Mouse (Mus musculus) urinary bladder, adult 2 months (tissue): ENCODE measurements around the gene Ncam1. TPM values are rescaled to one million over a fixed set of nuclear protein-coding genes. Genes with fewer than 3 reads are reported as not detected.

Experiments
- DNase-seq: peaks from one replicate; pipeline ENCODE4 v3.0.0; 2022; ENCODE audit warnings: low spot score
- polyA plus RNA-seq: library from polyadenylated mRNA; depleted of rRNA; stranded (reverse); fragments of >200 nt; gene quantifications from 2 replicates; pipeline ENCODE4 v1.2.3, GENCODE M21; 2012

Gene Ncam1
- polyA plus RNA-seq, 1 experiment = 11.0 TPM

DNA sequence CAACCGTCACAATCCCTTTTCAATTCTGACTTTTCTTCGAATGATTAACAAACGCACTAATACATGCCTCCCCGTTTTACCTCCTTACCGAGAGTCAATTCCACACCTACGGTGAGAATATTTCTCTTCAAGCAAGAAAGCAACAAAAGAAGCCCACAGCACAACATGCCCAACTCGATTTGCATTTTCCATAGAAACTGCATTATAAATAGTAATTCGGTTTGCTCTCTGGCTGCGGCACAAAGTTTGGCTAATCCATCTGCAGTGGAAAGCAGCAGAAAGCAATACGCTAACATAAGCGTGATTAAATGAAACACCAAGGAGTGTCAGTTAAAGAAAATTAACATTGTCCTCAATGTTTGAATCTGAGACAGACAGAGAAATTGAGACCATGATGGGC lies 177.0 kb downstream of the Ncam1 start:
- no peak for DNase-seq

DNA sequence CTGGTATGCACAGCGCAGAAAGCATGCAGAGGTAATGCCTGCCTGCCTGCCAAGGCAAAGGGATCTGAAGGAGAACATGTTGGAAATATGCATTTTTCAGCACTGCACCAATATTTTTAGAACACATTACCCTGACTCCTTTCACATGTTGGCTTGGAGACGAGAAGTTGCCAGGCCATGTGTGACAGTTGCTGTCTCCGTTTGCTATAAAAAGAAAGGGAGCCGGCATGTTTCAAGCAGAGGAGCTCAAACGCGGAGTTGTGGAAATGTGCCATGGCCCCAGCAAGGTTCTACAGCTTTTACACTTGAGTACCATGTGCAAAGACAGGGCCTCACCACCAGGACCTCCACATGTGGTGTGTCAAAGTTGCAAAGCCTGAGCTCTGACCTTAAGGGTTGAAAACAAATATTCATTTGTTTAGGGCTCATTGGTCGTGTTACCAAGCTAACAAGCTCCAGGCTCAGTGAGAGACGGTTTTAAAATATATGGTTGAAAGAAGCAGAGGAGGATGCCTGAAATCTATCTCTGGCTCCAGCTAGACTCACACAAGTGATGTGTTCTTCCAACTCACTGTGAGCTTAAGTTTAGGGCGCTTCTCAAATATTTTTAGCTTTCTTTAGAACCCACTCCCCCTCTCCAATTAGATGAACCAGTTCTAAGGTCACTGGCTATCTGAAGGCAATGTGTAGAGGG lies 179.9 kb downstream of the Ncam1 start:
- DNase-seq = no peak

DNA sequence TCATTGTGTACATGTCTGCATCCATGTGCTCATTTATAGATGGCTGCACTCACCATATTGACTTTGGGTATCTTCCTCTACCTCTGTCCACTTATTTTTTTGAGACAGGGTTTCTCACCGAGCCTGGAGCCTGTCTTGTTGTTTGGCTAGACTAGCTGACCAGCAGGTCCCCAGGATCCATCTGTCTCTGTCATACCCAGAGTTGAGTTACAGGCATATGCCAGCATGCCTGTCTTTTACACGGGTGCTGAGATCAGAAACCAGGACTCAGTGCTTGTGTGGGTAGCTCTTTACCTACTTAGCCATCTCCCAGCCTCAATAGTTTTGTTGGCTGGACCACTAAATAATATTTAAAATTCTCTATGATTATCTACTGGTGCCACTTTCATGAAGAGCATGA lies 180.5 kb downstream of the Ncam1 start:
- DNase-seq = no peak

DNA sequence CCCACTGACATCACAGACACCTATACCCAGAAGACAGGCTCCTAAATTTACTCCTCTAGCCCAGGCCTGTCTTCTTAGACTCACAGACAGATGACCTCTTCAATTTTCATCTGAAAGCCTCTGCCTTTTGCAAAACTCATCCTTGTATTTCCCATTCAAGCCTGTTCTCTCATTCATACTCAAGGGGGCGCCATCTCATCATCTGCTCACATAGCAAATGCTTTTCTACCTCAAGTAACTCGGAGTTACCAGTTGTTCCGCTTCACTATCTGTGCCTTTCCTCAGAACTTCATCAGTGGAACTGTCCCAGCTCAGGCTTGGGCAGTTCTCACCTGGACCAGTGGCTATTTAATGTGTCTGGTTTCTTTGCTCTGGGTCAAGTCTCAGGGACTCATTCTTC lies 181.5 kb downstream of the Ncam1 start:
- DNase-seq = no peak

DNA sequence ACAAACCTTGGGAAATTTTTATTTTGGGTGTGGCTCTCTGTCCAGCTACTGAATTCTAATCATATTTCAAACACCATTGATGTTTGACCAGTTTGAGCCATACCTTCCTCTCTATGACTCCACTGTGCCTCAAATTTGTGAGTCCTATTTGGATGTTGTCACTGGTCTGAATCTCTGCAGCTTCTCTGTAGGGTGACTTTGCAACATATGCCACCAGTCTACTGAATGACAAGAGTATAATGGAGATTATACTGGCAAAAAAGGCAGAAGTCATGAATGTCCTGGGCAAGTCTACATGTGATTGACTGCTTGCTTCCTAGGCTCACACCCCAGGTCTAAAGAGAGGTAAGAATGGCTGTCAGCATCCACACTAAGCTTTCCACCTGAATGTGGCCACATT lies 186.3 kb downstream of the Ncam1 start:
- no peak for DNase-seq

DNA sequence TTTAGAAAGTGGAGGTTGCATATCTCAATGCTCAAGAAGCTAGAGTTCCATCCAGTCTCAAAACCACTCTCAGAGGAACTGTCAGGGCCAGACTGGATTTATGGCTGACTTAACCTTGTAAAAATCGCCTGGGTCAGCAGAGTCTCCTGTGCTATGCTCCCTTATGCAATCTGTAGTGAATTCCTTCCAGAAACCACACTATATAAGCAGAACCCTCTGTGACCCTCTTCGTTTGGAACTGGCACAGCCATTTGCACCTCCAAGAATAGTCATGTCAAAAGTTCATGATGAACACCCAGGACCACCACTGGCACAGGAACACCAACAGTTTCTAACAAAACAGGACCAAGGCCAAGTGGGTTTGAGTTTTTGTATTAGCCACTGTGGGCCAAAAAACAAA lies 190.5 kb downstream of the Ncam1 start:
- DNase-seq = no peak

DNA sequence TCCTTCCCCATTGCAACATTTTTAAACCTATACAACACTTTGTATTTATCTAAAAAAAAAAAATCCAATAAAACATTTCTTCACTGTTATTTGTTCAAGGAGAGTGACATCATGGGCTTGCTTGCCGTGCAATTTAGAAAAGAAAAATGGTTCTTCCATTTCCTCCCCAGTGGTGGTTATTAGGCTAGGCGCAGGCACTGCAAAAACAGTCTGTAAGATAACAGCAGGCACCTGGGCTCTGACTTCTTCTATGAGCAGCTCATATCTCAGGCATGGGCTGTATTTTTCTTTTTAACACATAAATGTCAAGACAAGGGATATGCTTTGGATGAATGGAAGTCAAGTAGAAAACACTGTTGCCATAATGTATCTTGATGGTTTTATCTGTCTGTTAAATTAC lies 192.0 kb downstream of the Ncam1 start:
- no peak for DNase-seq

DNA sequence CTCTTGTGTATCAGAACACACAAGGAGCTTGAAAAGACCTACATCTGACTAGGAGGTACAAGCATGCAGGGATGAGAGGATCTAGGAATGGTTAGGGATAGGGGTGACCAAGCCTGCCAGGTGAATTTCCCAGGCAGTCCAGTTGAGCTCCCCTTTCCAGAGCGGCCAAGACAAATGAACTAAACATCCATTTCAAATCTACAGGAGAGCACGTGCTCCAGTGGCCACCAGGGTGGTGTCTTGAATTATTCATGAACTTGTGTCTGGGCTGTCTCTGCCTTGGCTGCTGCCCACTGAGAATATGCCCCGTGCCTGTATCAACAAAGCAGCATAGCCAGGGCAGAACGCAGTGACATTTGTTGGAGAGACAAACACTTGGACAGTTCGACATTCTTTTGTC lies 192.4 kb downstream of the Ncam1 start:
- no peak for DNase-seq

DNA sequence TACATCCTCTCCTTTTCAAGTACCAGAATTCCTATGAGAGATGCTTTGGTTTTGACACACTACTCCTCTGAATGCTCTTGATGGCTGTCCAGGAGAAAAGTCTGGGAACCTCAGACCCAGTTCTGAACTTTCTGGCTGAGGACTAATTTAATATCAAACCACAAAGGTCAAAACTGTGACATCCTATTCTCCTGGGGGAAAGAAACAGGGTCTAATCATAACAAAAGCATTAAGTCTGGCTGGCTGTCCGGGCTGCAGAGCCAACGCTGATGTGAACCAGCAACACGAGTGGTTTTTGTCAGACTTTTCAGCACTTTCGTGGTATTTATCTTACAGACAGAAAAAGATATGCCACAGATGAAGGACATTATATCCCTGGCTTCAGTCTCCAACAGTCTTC lies 192.9 kb downstream of the Ncam1 start:
- no peak for DNase-seq

DNA sequence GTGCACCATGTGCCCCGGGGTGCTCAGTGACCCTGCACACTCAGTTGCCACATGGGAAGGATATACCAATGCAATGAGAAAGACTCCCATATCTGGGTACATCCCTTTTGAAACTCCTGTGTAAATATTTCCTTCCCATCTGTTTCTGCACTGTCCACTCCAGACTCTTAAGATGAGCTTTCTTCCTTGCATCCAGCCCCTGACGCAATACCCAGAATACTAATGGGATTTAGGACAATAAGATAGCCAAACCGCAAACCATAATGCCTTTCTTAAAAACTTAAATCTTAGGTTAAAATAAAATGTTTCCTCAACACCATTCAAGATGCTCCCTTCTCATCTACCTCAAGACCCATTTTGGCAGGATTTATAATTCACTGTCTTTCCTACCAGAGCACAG lies 193.4 kb downstream of the Ncam1 start:
- no peak for DNase-seq

DNA sequence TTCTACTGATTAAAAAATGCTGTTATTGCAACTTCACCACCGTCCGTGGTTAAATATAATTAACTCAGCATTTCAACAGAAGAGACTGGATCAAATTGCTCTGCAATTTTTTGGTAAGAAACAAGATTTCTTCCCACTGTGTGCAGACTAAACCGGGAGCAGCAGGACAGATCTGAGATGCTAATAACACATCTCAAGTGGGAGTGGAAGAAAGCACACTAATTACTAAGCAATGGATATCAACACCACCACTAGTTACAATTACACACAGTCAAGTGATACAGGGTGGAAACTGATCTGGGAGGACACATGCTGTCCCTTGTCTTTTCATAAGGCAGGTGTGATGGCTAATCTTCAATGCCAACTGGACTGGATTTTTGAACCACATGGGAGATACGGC lies 197.5 kb downstream of the Ncam1 start:
- DNase-seq = no peak

DNA sequence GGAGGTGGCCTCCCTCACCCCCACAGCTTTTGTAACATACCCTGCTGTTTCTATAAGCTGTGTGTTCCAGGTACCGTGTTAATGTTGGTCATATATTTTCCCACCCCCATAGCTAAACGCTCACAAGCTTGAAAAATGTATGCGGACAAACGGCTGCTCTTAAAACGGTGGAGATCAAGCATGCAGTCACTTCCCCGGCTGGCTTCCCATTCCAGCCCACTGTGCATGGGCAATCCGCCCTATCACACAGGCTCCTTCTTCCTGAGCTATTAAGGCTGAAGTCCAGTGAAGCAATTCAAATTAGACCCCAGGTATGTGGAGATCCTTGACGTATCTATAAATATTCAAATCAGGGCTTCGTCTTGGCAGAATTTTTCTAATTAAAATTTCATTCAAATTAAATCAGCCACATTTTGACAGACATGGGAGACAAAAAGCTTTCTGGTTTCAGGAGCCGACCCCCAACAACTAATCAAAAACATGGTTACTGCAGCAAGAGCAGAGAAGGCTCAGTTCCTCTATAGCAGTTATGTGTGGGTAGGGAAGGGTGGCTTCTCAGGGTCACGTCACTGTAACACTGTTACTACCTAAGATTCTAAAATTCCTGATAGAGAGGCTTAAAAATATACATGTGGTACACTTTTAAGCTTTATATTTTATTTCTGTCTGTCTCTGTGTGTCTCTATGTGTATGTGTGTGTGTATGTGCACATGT lies 202.9 kb downstream of the Ncam1 start:
- DNase-seq = no peak

DNA sequence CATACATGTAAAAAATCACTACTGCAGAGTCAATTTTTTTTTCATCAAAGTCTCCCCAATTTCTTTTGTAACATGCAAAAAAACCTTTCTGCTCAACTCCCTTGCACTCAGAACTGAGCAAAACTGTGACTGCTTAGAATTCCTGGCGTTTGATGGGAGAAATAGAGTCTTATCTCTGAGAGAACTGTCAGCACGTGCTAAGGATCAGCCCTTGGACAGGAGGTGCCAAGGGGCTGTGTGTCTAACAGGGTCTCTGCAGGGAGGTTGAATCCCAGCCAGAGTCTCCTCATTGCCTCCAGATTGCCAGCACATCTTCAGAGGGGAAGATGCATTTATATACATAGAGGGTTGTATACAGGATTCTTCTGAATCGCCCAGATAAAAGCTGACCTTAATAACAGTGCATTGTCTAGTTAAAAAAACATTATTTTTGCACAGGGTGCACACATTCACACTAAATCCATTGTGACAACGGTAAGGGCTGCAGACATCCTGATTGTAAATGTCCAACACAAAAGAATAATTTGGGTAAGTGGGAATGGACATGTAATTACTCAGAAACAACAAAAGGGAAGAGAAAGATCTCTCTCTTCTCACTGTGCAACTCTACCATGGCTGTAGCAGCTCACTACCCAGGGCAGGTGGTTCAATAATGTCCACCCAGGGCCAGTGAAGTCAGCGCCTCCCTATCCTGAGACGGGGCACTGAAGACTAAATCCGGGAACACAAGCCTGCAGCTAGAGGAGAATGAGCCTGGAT lies 203.7 kb downstream of the Ncam1 start:
- DNase-seq = no peak

DNA sequence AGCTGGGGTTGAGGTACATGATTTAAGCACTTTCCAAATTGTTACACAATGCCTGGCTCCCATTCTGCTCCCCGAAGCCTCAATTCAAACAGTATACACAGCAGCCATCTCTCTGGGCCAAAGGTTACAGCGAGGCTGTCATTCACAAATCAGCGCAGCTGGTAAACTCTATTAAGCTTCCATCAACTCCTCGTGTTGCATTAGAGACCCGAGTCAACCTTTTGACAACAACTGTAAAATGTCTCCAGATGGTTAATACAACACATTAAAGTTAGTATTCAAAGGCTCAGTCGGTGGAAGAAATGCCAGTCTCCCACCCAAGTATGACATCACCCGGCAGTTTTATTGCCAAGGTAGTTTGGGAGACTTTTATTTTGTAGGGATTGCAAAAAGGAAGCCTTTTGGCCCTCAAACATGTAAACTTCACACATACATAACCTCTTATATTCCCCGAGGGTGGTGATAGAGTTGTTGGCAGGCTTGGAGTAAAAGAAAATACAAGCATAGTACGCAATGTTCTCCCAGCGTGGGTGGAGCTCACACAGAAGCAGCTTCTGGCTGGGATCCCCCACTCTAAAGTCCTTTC lies 204.7 kb downstream of the Ncam1 start:
- DNase-seq = no peak

DNA sequence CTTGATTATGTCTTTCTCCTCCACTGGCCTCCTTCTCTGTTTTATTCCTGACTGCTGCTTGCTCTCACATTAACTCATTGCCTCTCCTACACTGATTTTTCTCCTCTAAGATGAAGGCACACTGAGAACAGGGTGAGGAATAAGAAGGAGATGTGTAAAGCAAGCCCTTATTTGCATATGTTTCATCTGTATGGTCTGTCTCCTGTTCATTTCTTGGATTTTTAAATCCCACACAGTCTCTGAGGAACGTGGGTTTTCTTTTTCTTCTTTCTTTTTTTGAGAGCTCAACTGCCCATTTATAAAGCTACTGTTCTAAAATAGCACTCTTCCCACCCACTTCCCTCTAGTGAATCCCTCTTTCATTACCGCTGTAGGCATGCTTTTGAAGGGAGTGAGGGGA lies 206.7 kb downstream of the Ncam1 start:
- no peak for DNase-seq

DNA sequence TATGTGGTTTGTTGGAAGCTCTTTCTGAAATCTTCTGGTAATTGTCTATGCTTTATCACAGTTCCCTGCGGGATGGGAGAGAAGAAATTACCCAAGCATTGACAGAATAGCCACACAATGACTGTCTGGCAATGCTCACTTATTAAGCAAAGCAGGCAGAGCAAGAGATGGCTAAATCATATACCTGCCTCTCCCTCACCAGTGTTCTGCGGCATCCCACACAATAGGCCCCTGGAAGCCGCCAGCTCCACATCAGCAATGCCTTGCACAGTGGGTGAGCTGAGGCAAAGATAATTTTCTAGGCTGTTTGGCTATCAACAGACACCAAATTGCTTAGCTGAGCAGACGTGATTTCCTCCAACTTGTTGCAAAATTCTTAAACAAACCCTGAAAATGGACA lies 208.5 kb downstream of the Ncam1 start:
- DNase-seq = no peak

DNA sequence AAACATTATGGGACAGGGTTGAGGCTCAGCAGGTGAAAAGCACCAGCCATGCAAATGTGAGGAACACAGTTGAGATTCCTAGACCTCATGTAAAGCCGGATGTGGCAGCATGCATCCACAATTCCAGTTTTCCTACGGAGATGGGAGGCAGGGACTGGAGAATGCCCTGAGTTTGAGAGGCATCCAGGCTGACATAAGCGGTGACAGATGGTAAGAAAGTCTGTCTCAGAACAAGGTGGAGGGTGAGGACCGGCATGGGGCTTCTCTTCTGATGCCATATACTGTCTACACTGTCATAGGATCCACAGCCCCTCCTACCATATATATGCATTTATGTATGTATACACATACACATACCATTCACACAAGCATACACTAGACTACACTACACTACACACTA lies 221.6 kb downstream of the Ncam1 start:
- no peak for DNase-seq

DNA sequence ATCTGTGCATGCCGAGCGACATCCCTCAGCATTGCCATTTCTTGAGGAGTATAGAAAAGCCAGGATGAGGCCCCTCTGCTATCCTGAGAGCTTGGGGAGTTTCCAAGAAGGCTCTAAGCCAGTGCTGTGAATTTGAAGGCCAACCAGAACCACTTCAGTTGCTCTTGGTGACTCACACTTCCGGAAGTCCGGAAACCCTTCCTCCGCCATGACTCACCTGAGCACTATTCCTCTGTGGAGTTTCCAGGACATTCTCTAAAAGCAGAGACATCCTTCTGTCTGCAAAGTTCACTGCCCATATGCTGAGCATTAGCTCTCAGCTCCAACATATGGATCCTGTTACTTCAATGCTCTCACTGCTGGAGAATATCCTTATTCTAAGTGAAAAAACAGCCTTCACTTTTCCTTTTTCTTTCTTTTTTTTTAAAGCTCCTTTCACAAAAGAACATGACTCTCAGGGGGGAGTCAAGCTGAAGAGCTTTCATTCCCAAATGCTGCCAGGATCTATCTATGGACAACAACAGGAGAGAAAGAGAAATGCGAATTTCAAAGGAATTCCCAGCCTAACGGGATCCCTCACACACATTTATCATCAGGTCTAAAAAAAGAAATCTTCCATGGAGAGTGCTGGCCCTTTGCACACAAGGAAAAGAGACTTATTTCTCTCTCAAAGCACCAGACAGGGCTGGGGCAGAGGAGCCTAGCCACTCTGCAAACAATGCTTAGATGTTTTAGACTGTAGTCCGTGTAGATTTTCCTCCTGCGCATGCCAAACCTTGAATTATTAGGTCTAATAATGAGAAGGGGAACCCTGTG lies 226.8 kb downstream of the Ncam1 start:
- no peak for DNase-seq

DNA sequence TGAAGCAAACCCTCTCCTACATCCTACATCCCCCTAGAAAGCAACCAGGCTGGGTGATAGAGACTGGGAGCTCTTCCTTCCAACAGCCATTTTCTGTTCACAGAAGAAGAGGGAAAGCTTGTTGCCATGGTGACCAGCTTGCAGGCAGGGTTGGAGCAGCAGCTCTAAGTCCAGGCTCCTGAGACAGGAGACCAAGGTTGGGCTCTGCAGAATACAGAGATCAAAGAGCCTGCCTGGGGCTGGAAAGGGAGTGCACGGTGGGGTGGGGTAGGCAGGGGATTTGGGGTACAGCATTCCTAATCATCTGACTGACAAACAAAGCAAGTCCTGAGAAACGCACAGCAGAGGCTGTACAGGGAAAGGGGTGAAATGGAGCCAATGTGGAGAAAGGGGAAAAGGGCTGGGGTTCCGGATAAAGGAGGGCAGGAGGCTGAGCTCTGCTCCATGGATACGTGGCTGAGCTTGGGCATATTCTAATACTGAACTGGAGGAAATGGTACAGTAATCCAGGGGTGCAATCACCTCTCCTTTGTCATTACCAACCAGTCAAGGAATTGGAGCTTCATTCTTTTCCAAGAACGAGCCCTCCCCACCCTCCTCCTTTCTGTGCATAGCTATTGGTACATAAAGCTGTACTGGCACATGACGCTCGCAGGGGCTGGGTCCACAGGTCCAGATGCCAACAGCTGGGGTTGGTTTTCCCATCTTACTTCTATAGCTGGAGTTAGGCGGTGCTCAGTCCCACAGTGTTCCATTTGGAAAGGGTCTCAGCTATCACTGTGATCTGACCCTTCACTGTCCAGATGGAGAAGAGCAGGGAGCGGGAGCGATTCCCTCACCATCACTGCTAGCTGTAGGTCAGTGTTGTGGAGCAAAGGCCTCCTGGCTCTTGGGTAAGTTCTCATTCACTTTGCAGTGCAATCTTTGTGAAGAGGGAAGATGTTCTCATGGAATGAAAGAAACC lies 227.7 kb downstream of the Ncam1 start:
- no peak for DNase-seq

DNA sequence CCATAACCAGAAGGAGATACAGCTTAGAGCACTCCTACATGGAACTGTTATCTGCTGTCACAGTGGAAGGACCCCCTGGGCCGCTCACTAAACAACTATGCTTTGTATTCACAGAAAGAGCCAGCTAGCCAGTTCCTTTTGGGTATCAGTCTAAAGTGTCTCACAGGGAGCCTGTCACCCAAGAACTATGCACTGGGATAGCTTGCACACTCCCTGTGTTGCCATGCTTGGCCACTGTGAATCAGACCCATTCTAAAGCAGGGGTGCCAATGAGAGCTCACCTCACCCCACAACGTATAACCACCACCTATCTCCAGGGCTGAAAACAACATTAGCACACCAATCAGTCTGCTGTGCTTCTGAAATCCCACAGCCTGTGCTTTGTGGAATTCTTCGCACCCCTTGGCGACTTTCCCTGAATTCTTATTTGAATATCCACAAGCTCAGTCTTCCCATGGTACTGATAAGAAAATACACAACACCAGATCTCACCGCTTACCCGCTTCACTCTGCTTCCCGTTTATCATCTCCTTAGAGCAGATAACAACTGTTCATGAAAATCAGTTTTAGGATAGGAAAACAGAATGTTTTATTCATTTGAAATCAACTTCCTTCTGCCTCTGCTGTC lies 228.6 kb downstream of the Ncam1 start:
- DNase-seq = no peak
